Mouse (Mus musculus): ENCODE data around the gene Ube4b. TPM values are rescaled to one million over a fixed set of nuclear protein-coding genes. Genes with fewer than 3 reads are reported as not detected.
"Not testable (repeated sequence)": the region's sequence is repeated elsewhere in the genome, so short reads cannot be mapped to it uniquely, and the experiment has no call there.

Gene Ube4b
- polyA plus RNA-seq, 1 experiment: 110 TPM

GRCm38 (mm10) chr4:149444465-149444864, 17.9 kb upstream of the Ube4b start:
- H3K4me3 ChIP-seq (ENCODE audit: control insufficient read depth, insufficient read depth, low read length): no peak overlapping the region
- DNase-seq: no peak
- H3K27me3 ChIP-seq (ENCODE audit: control insufficient read depth, insufficient read depth, low read length): no peaks in the 10 kb centered on the region
- H3K36me3 ChIP-seq (ENCODE audit: control insufficient read depth, insufficient read depth, low read length): no peaks in the 10 kb centered on the region
- no peak for TF ChIP-seq CTCF (IDR thresholded peaks at IDR 0.05; ENCODE audit: borderline replicate concordance, control insufficient read depth, extremely low read depth, insufficient read depth, low read length, poor library complexity)
- TF ChIP-seq POLR2A (IDR thresholded peaks at IDR 0.05; ENCODE audit: control insufficient read depth, extremely low read depth, insufficient read depth, low read length, poor library complexity): no peak
- WGBS: 85% methylated on average over 1 of the region's 1 CpGs
- peaks cover 6% of the 10 kb centered on the region for H3K4me1 ChIP-seq (replicated peaks; ENCODE audit: control insufficient read depth, insufficient read depth, low read length)
- H3K27ac ChIP-seq (ENCODE audit: control insufficient read depth, insufficient read depth, low read length): no peak overlapping the region

- Histone ChIP-seq H3K27me3 (ENCODE audit: control insufficient read depth, insufficient read depth, low read length) (no peaks in the 10 kb centered on the region), H3K36me3 (ENCODE audit: control insufficient read depth, insufficient read depth, low read length) (no peaks in the 10 kb centered on the region), H3K27ac (ENCODE audit: control insufficient read depth, insufficient read depth, low read length) (no peak overlapping the region), H3K4me3 (ENCODE audit: control insufficient read depth, insufficient read depth, low read length) (no peak overlapping the region), H3K4me1 (replicated peaks; ENCODE audit: control insufficient read depth, insufficient read depth, low read length) (peaks cover 6% of the 10 kb centered on the region)
- WGBS: 89% methylated on average over 3 of the region's 3 CpGs
- no peak for DNase-seq
- TF ChIP-seq CTCF (IDR thresholded peaks at IDR 0.05; ENCODE audit: borderline replicate concordance, control insufficient read depth, extremely low read depth, insufficient read depth, low read length, poor library complexity) (no peak), POLR2A (IDR thresholded peaks at IDR 0.05; ENCODE audit: control insufficient read depth, extremely low read depth, insufficient read depth, low read length, poor library complexity) (no peak)
Measured at GRCm38 (mm10) chr4:149442436-149442835, 15.9 kb upstream of the Ube4b start.

- WGBS: 81% methylated on average over 8 of the region's 8 CpGs
- Histone ChIP-seq H3K4me3 (ENCODE audit: control insufficient read depth, insufficient read depth, low read length) (no peak overlapping the region), H3K27ac (ENCODE audit: control insufficient read depth, insufficient read depth, low read length) (no peak overlapping the region), H3K4me1 (replicated peaks; ENCODE audit: control insufficient read depth, insufficient read depth, low read length) (peaks cover 3% of the 10 kb centered on the region), H3K36me3 (ENCODE audit: control insufficient read depth, insufficient read depth, low read length) (no peaks in the 10 kb centered on the region), H3K27me3 (ENCODE audit: control insufficient read depth, insufficient read depth, low read length) (no peaks in the 10 kb centered on the region)
- DNase-seq: no peak
- TF ChIP-seq CTCF (IDR thresholded peaks at IDR 0.05; ENCODE audit: borderline replicate concordance, control insufficient read depth, extremely low read depth, insufficient read depth, low read length, poor library complexity) (no peak), POLR2A (IDR thresholded peaks at IDR 0.05; ENCODE audit: control insufficient read depth, extremely low read depth, insufficient read depth, low read length, poor library complexity) (no peak)
Measured at GRCm38 (mm10) chr4:149440576-149440975, 14.0 kb upstream of the Ube4b start.

GRCm38 (mm10) chr4:149431887-149432286, 5.3 kb upstream of the Ube4b start:
- not testable (repeated sequence) for H3K27ac ChIP-seq (ENCODE audit: control insufficient read depth, insufficient read depth, low read length); DNase-seq; H3K36me3 ChIP-seq (ENCODE audit: control insufficient read depth, insufficient read depth, low read length); H3K4me3 ChIP-seq (ENCODE audit: control insufficient read depth, insufficient read depth, low read length); H3K27me3 ChIP-seq (ENCODE audit: control insufficient read depth, insufficient read depth, low read length); H3K4me1 ChIP-seq (replicated peaks; ENCODE audit: control insufficient read depth, insufficient read depth, low read length)
- 91% methylated on average over 1 of the region's 1 CpGs for WGBS

GRCm38 (mm10) chr4:149429592-149429991, 3.0 kb upstream of the Ube4b start:
- TF ChIP-seq POLR2A (IDR thresholded peaks at IDR 0.05; ENCODE audit: control insufficient read depth, extremely low read depth, insufficient read depth, low read length, poor library complexity) (no peak), CTCF (IDR thresholded peaks at IDR 0.05; ENCODE audit: borderline replicate concordance, control insufficient read depth, extremely low read depth, insufficient read depth, low read length, poor library complexity) (no peak)
- H3K4me3 ChIP-seq (ENCODE audit: control insufficient read depth, insufficient read depth, low read length): no peak overlapping the region
- peaks cover 8% of the 10 kb centered on the region for H3K4me1 ChIP-seq (replicated peaks; ENCODE audit: control insufficient read depth, insufficient read depth, low read length)
- DNase-seq: no peak
- H3K27ac ChIP-seq (ENCODE audit: control insufficient read depth, insufficient read depth, low read length): no peak overlapping the region
- WGBS: 89% methylated on average over 5 of the region's 5 CpGs
- H3K36me3 ChIP-seq (ENCODE audit: control insufficient read depth, insufficient read depth, low read length): no peaks in the 10 kb centered on the region
- no peaks in the 10 kb centered on the region for H3K27me3 ChIP-seq (ENCODE audit: control insufficient read depth, insufficient read depth, low read length)

- Histone ChIP-seq H3K27ac (ENCODE audit: control insufficient read depth, insufficient read depth, low read length) (peak overlapping the region; percentile 84), H3K4me3 (ENCODE audit: control insufficient read depth, insufficient read depth, low read length) (peak overlapping the region; percentile 94), H3K4me1 (replicated peaks; ENCODE audit: control insufficient read depth, insufficient read depth, low read length) (peaks cover 14% of the 10 kb centered on the region), H3K36me3 (ENCODE audit: control insufficient read depth, insufficient read depth, low read length) (no peaks in the 10 kb centered on the region), H3K27me3 (ENCODE audit: control insufficient read depth, insufficient read depth, low read length) (no peaks in the 10 kb centered on the region)
- 0% methylated on average over 35 of the region's 35 CpGs for WGBS
- no peak for TF ChIP-seq POLR2A (IDR thresholded peaks at IDR 0.05; ENCODE audit: control insufficient read depth, extremely low read depth, insufficient read depth, low read length, poor library complexity)
- TF ChIP-seq CTCF (IDR thresholded peaks at IDR 0.05; ENCODE audit: borderline replicate concordance, control insufficient read depth, extremely low read depth, insufficient read depth, low read length, poor library complexity): no peak
- no peak for DNase-seq
Measured at GRCm38 (mm10) chr4:149425801-149426292, 702 bp downstream of the Ube4b start.

- TF ChIP-seq POLR2A (IDR thresholded peaks at IDR 0.05; ENCODE audit: control insufficient read depth, extremely low read depth, insufficient read depth, low read length, poor library complexity): no peak
- TF ChIP-seq CTCF (IDR thresholded peaks at IDR 0.05; ENCODE audit: borderline replicate concordance, control insufficient read depth, extremely low read depth, insufficient read depth, low read length, poor library complexity): no peak
- H3K27me3 ChIP-seq (ENCODE audit: control insufficient read depth, insufficient read depth, low read length): no peaks in the 10 kb centered on the region
- no peak for DNase-seq
- no peaks in the 10 kb centered on the region for H3K36me3 ChIP-seq (ENCODE audit: control insufficient read depth, insufficient read depth, low read length)
- H3K4me3 ChIP-seq (ENCODE audit: control insufficient read depth, insufficient read depth, low read length): no peak overlapping the region
- H3K27ac ChIP-seq (ENCODE audit: control insufficient read depth, insufficient read depth, low read length): no peak overlapping the region
- 43% methylated on average over 9 of the region's 9 CpGs for WGBS
- peaks cover 14% of the 10 kb centered on the region for H3K4me1 ChIP-seq (replicated peaks; ENCODE audit: control insufficient read depth, insufficient read depth, low read length)
Measured at GRCm38 (mm10) chr4:149424755-149425154, 1.8 kb downstream of the Ube4b start.

Measured in thymus, adult 2 months (tissue).